Mouse (Mus musculus): ENCODE data around the gene 4932438A13Rik.

- TF ChIP-seq POLR2A (IDR thresholded peaks at IDR 0.05; ENCODE audit: insufficient read depth, low read depth, low read length), result no peak
- TF ChIP-seq CTCF (IDR thresholded peaks at IDR 0.05), result no peak
- no peak for TF ChIP-seq EP300 (IDR thresholded peaks at IDR 0.05; ENCODE audit: insufficient read depth, low read depth, low read length)
Measured at GRCm38 (mm10) chr3:36917832-36918231, 54.9 kb downstream of the 4932438A13Rik start.
